Mouse (Mus musculus) ES-Bruce4 (cell line): ENCODE data around the gene Nos1.

ENCODE experiments used
- CTCF ChIP-seq: IDR thresholded peaks from one replicate; pipeline ENCODE4 v1.8.1; 2011; ENCODE audit warnings: low read depth, low read length
- POLR2A ChIP-seq: IDR thresholded peaks from one replicate; pipeline ENCODE4 v1.8.1; 2011; ENCODE audit warnings: low read length; ENCODE audit not compliant: insufficient read depth

- TF ChIP-seq CTCF (no peak), POLR2A (no peak)
These were observed 46.5 kb downstream of the Nos1 start for GRCm38 (mm10) chr5:117827366-117827765.
